Mouse (Mus musculus) thymus, adult 2 months (tissue): ENCODE results near the gene Polg2. TPM values are rescaled to one million over a fixed set of nuclear protein-coding genes. Genes with fewer than 3 reads are reported as not detected.
A peak's percentile ranks its signal among the peaks of the same experiment; 100 is the strongest.
"Not testable (repeated sequence)": the region's sequence is repeated elsewhere in the genome, so short reads cannot be mapped to it uniquely, and the experiment has no call there.

Experiments
- DNase-seq: peaks from one replicate; pipeline ENCODE4 v3.0.0; 2021
- H3K27ac ChIP-seq: fragments of 200-500 bp; 2 replicates; pipeline ENCODE4 v1.5.1; 2012; ENCODE audit warnings: low read length, control low read depth; ENCODE audit not compliant: control insufficient read depth, insufficient read depth
- H3K27me3 ChIP-seq: fragments of 200-500 bp; 2 replicates; pipeline ENCODE4 v1.6.1; 2012; ENCODE audit warnings: mild to moderate bottlenecking, low read length, moderate library complexity, mixed read lengths; ENCODE audit not compliant: control insufficient read depth, insufficient read depth
- H3K36me3 ChIP-seq: fragments of 200-500 bp; 2 replicates; pipeline ENCODE4 v1.6.1; 2012; ENCODE audit warnings: mild to moderate bottlenecking, low read length, moderate library complexity; ENCODE audit not compliant: control insufficient read depth, insufficient read depth
- H3K4me1 ChIP-seq: fragments of 200-500 bp; replicated peaks from 2 replicates; pipeline ENCODE4 v1.6.1; 2012; ENCODE audit warnings: low read length; ENCODE audit not compliant: control insufficient read depth, insufficient read depth
- H3K4me3 ChIP-seq: fragments of 200-500 bp; 2 replicates; pipeline ENCODE4 v1.5.1; 2012; ENCODE audit warnings: mild to moderate bottlenecking, low read length, control low read depth, moderate library complexity; ENCODE audit not compliant: control insufficient read depth, insufficient read depth
- CTCF ChIP-seq: fragments of 200-500 bp; IDR thresholded peaks from 2 replicates; pipeline ENCODE4 v1.5.1; 2012; ENCODE audit warnings: mild to moderate bottlenecking, control low read depth, low read length, moderate library complexity, borderline replicate concordance; ENCODE audit not compliant: control insufficient read depth, poor library complexity, insufficient read depth; ENCODE audit errors: extremely low read depth
- POLR2A ChIP-seq: fragments of 200-500 bp; IDR thresholded peaks from 2 replicates; pipeline ENCODE4 v1.6.1; 2012; ENCODE audit warnings: mild to moderate bottlenecking, low read length, control low read depth, moderate library complexity; ENCODE audit not compliant: control insufficient read depth, poor library complexity, insufficient read depth; ENCODE audit errors: extremely low read depth
- WGBS: fragments of 180-500 bp; shearing (Covaris S2); methylation state at CpG from one replicate; pipeline ENCODE4 v1.1.7; 2018; 5-methylcytosine and 5-hydroxymethylcytosine counted together
- polyA plus RNA-seq: library from polyadenylated mRNA; depleted of rRNA; stranded (reverse); fragments of >200 nt; gene quantifications from 2 replicates; pipeline ENCODE4 v1.2.3, GENCODE M21; 2012

The Polg2 gene
- polyA plus RNA-seq, 1 experiment = 11.8 TPM

- DNase-seq = no peak
- TF ChIP-seq CTCF (no peak), POLR2A (no peak)
- WGBS = 73% methylated on average over 1 of the region's 1 CpGs
- Histone ChIP-seq H3K4me1 (0 out of 2 replicates have a peak, but pooled peaks cover 2% of the 10 kb centered on the region), H3K27ac (no peak overlapping the region), H3K27me3 (no peaks in the 10 kb centered on the region), H3K36me3 (peaks cover 67% of the 10 kb centered on the region), H3K4me3 (no peak overlapping the region)
These were observed 5.7 kb upstream of the Polg2 start for GRCm38 (mm10) chr11:106785043-106785442.

DNA sequence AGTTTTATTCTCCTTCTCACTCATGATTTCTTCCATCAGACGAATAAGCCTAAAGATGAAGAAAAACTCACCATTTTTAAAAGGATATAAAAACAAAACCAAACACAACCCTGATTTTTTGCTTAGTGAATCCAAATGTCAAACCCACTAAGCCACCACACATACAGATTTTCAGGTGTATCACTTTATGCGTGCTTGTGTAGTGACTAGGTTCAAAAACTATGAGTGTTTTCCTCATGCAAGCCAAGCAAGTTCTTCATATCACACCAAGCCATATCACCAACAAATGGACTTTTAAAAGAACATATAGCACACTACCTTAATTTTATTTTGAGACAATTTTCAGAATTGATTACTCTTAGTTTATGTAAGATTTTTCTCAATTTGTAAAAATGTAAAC, 5.1 kb upstream of the Polg2 start:
- Histone ChIP-seq H3K4me3 (no peak overlapping the region), H3K27me3 (no peaks in the 10 kb centered on the region), H3K36me3 (peaks cover 68% of the 10 kb centered on the region), H3K4me1 (no peaks in the 10 kb centered on the region), H3K27ac (no peak overlapping the region)
- TF ChIP-seq POLR2A = no peak
- no peak for TF ChIP-seq CTCF
- DNase-seq = no peak
- 75% methylated on average over 2 of the region's 2 CpGs for WGBS

- WGBS = 88% methylated on average over 9 of the region's 9 CpGs
- Histone ChIP-seq H3K4me3 (no peak overlapping the region), H3K4me1 (no peaks in the 10 kb centered on the region), H3K36me3 (peaks cover 68% of the 10 kb centered on the region), H3K27ac (no peak overlapping the region), H3K27me3 (no peaks in the 10 kb centered on the region)
- DNase-seq = no peak
- TF ChIP-seq POLR2A = no peak
- no peak for TF ChIP-seq CTCF
These were observed 3.8 kb upstream of the Polg2 start for GRCm38 (mm10) chr11:106782841-106783764.

DNA sequence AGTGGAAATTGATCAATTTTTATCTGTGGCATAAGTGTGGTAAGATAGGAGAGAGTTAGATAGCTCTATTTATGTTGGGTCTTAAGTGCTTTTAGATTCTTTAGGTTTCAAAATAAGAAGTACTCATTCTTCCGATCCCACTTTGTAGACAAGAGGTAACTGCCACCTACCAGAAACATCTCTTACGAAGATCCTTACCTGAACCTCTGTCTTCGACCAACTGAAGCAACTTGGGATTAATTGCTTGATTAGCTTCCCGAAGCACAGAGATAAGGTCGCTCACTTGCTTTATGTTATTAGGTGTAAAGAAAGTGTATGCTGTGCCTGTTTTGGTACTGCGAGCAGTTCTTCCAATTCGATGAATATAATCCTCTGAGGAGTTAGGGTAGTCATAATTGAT, 2.9 kb upstream of the Polg2 start:
- H3K4me1 ChIP-seq, H3K4me3 ChIP-seq, DNase-seq, H3K27ac ChIP-seq, H3K27me3 ChIP-seq: not testable (repeated sequence)
- peaks cover 68% of the 10 kb centered on the region for H3K36me3 ChIP-seq
- WGBS = 95% methylated on average over 7 of the region's 7 CpGs

GRCm38 (mm10) chr11:106780590-106781220, 1.4 kb upstream of the Polg2 start:
- no peak for DNase-seq
- no peak for TF ChIP-seq POLR2A
- no peak for TF ChIP-seq CTCF
- WGBS = 93% methylated on average over 6 of the region's 6 CpGs
- Histone ChIP-seq H3K27ac (no peak overlapping the region), H3K4me3 (no peak overlapping the region), H3K36me3 (peaks cover 61% of the 10 kb centered on the region), H3K27me3 (no peaks in the 10 kb centered on the region), H3K4me1 (no peaks in the 10 kb centered on the region)

GRCm38 (mm10) chr11:106780089-106780425, 720 bp upstream of the Polg2 start:
- Histone ChIP-seq H3K27ac (peak overlapping the region; percentile 82; the same call in 1 of the 2 replicates), H3K27me3 (no peaks in the 10 kb centered on the region), H3K4me1 (no peaks in the 10 kb centered on the region), H3K4me3 (no peak overlapping the region), H3K36me3 (peaks cover 61% of the 10 kb centered on the region)
- DNase-seq = no peak
- WGBS = 80% methylated on average over 4 of the region's 4 CpGs
- TF ChIP-seq POLR2A (no peak), CTCF (no peak)
